Mouse (Mus musculus) myocyte (in vitro differentiated cells): Measurements from ENCODE around the gene Smurf2.

Experiments used
- MAX ChIP-seq: IDR thresholded peaks from one replicate; pipeline ENCODE4 v1.6.1; 2011; ENCODE audit warnings: low read depth, mild to moderate bottlenecking, control low read depth
- POLR2A ChIP-seq: IDR thresholded peaks from one replicate; pipeline ENCODE4 v1.6.1; 2011; ENCODE audit warnings: low read depth, mild to moderate bottlenecking, control low read depth, moderate library complexity; ENCODE audit not compliant: insufficient read length
- TCF12 ChIP-seq: IDR thresholded peaks from one replicate; pipeline ENCODE4 v1.6.1; 2011; ENCODE audit warnings: mild to moderate bottlenecking, control low read depth; ENCODE audit not compliant: poor library complexity, insufficient read depth, severe bottlenecking
- USF1 ChIP-seq: IDR thresholded peaks from one replicate; pipeline ENCODE4 v1.6.1; 2011; ENCODE audit warnings: low read depth, mild to moderate bottlenecking, control low read depth, moderate library complexity

DNA sequence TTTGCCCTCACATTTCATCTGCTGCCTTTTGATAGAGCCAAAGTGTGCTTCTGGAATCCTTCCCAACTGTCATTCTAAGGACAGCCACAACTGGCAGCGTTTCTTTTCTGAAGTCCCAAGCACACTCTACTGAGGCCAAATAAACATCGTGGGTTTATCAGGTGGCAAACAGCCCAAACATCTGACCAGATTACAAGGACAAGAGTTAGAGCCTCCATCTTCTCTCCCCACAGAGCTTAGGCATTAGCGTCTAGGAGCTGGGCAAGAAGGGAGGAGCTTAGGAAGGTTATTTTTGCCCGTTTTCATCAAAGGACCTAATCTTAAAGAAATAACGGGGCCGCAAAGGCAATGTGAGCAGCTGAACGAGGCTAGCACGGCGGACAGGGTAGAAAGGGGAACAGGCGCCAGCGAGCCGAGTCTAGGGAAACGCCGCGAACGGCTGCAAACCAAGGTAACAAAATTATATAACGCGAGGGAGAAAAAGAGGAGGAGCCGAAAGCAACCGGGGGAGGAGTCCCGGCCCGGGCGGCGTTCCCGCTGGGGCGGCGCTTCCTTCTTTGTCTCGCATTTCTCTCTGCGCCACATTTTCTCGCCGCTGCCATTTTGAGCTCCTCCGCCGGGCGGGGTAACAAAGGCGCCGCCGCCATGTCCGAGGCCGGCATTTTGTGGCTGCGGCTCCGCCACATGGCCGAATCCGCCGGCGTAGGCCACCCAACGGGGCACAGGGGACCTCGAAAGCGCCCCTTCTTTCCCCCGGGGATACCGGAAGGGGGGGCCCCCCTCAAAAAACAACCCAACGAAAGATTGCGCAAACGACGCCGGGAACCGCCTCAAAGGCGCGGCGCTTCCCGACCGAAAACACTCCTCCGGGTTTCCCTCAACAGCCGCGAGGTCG, 133.1 kb downstream of the Smurf2 start:
- TF ChIP-seq POLR2A: peak; percentile 54
- no peak for TF ChIP-seq USF1
- no peak for TF ChIP-seq MAX
- no peak for TF ChIP-seq TCF12
